Mouse (Mus musculus) gastrocnemius, adult 18-20 months (tissue): ENCODE measurements around the gene Lst1. TPM values are rescaled to one million over a fixed set of nuclear protein-coding genes. Genes with fewer than 3 reads are reported as not detected.
"Not testable (repeated sequence)": the region's sequence is repeated elsewhere in the genome, so short reads cannot be mapped to it uniquely, and the experiment has no call there.

Experiments used
- DNase-seq: peaks from one replicate; pipeline ENCODE4 v3.0.0; 2021; ENCODE audit warnings: low spot score
- long read RNA-seq, 2 experiments: library from polyadenylated mRNA; stranded (forward); transcript quantifications; one replicate each; pipeline ENCODE4 v2.0.0; 2021
- total RNA-seq, 2 experiments: library from RNA; stranded (reverse); gene quantifications; 2 replicates each; pipeline ENCODE4 v1.2.3; 2021

The Lst1 gene
- 1 to 10 TPM in 1 of 2 experiments, not detected in 1; 1.1 TPM for total RNA-seq
- long read RNA-seq, experiment 1, result 0 reads
- long read RNA-seq, experiment 2, result 0 reads

DNA sequence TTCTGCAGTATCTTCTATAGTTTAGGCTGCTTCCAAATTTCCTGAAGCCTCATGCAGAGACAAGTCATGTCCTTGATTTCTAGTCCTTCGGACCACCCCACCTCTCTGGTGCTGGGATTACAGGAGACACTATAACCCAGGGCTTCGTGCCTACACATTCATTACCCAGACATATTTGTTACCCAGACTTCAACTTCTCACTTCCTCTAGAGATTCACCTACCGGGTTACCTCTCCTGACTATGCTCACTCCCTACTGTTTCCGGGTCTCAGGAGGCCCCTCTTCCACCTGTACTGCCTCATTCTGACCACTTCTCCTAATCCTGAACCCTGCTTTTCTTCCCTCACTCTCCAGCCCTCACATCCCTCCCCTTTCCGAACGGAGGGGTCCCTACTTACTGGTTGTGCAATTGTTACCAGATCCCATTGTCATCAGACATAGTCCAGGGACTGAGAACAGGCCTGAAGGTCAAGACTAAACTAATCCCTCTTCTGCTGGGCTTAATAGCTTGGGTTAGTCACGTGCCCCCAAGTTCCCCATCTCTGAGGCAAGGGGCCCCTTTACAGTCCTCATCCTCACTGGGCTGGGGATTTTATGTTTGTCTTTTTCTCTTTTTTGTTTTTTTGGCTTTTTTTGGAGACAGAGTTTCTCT lies at the start of gene Lst1:
TSS of gene Lst1 (minus strand) at position 481 of the 652 bp plus-strand sequence.
- no peak for DNase-seq

DNA sequence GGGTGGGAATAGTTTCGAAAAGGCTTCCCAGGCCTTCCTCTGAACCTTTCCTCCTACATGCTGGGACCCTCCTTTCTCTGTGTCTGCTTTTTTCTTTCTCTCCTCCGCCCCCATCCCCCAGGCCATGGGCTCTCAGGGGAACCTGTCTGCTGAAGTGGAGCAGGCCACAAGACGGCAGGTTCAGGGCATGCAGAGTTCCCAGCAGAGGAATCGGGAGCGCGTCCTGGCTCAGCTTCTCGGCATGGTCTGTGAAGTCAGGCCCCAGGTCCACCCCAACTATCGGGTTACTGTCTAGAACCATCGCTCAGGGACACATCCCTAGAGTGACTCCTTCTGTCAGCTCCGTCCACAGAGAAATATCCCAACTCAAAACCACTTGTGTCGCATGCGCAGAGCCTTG lies 49.3 kb upstream of the Lst1 start:
- no peak for DNase-seq

DNA sequence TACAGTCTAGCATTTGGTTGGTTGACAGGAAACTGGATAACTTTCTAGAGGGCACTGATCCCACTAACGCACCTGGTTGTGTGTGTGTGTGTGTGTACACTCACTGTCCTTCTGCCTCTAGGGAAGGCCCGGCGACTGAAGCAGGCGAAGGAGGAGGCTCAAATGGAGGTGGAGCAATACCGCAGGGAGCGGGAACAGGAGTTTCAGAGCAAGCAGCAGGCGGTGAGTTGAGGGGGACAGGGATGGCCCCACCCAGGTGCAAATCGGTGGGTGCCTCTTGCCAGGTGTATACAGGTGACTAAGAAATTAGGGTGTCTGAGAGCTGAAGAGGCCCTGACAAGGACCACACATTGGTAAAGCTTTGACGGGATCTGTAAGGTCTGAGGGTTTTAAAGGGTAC lies 48.8 kb upstream of the Lst1 start:
- DNase-seq, result no peak

DNA sequence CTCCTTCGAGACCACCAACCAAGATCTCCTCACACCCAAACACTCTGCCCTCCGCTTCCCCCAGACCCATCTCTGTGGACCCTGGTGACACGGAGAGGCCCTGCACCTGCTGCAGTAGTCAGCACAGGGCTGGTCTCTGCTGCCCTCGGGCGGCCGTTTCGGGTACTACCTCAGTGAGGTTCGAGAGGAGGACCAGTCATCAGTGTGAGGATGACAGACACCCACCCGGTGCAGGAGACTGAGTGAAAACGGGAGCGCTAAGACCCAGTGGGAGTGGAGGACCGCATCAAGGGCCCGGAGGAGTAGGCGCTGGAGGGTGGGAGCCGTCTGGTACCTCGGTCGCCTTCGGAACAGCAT lies 48.1 kb upstream of the Lst1 start:
- DNase-seq, result peak; percentile 97

DNA sequence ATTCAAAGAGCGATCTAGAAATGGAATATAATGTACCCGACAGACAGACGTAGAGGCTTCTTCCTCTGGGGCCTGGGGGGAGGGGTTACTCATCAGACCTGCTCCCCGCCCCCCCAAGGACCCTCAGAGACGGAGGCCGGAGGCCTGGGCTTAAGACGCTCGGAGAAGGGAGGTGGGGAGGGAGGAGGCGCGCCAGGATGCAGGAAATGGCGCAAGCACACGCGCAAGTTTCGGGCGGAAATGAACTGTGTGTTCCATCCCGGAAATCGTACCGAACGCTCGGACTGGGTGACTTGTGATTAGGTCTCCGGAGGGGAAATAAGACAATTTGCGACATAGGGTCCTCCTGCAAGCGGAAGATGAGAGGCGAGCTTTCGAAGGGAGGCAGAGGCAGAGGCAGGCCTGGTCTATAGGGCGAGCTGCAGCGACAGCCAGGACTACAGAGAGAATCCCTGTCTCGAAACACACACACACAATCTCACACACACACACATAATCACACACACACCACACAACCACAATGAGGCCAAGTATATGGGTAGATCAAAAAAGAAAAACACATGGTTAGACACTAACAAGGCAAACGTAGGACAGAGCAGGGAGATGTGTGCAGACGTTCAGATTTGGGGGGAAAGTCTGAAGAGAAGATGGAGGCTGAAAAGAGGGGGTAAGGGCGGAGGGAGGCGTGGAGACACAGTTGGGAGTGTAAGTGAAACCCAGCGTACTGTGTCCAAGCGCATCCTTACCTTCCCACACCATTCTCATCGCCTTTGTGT lies 47.6 kb upstream of the Lst1 start, which contains the start of gene Nfkbil1:
TSS of gene Nfkbil1 (minus strand) at position 179 of the 776 bp plus-strand sequence.
- DNase-seq, result peak; percentile 91

DNA sequence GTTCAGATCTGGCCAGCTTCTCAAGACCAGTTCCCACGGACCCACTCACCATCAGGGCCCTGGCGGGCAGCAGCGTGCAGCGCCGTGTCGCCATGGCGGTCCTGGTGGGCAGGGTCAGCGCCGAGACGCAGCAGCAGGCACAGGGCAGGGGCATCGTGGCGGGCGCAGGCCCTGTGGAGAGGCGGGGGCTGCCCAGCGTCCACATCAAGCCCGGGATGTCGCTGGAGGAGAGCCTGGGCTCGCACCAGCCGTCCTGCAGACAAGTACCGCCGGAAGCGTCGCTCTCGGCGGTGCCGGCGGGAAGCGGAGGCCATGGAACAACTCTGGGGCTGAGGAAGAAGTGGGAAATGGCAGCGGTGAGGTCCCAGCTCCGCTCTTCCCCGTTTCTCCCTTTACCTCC lies 46.7 kb upstream of the Lst1 start:
- DNase-seq, result no peak

DNA sequence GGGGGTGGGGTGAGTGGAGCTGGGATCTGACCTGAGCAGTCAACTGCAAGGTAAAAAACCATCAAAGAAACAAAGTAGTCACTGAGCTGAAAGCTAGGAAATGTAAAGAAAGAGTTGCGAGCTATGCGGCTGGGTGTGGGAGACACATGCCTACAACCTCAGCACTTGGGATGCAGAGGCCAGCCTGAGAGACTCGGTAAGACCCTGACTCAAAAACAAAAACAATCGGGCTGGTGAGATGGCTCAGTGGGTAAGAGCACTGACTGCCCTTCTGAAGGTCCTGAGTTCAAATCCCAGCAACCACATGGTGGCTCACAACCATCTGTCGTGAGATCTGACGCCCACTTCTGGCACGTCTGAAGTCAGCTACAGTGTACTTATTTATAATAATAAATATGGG lies 45.9 kb upstream of the Lst1 start:
- DNase-seq, result not testable (repeated sequence)

DNA sequence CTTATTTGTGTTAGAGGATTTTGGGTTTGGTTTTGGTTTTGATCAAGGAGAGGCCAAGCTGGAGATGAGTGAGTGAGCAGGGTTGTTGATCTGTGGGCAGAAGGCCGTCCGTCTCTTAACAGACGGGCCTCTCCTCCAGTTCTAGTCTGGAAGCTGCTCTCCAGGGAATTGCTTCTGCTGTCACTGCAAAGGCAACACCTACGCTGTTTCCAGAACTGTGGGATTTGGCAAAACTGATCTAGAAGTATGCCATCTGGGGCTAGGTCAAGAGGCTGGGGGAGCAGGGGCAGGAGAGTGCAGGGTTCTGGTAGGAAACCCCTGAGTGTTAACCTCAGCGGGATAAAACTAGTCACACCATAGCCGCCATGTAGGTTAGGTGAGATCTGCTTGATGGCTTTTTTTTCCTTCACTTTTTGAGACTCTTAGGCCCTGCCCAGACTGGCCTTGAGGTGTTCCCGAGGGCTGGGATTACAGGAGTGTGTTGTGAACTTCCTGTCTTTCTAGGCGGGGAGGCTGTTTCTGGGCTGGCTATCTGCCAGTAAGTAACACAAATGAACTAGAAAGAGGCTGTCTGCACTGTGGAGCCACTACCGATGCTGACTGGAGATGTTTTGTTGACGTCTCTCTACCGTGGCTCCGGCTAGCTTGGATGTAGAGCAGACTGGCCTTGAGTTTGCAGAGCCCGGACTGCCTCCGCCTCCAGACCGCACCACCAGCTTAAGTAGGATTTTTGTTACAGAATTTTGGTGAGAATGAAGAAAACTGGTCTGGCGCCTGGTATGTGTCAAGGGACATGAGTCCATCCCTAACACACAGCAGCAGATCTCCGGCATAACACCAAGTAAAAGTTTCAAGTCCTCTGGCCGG lies 45.1 kb upstream of the Lst1 start, which contains the start of gene Atp6v1g2:
TSS of gene Atp6v1g2 (plus strand) at position 547 of the 867 bp plus-strand sequence.
- no peak for DNase-seq

DNA sequence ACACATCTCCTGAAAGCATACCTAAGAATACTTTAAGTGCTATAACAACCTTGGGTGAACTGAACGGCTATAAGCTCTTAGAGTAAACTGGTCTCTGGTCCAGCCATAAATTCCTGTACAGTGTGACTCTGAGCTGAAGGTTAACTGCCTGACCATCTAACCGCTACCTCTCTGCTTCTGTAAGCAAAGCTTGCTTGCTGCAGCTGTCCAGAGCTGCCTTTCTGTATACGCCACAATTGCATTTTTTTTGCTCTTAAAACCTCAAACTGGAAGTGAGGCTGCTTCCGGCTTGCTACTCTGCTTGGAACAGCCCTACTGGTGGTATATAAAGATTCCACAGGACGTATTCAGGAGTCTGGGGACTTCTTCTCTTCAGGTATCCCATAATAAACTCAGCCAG lies 44.4 kb upstream of the Lst1 start:
- DNase-seq, result no peak

DNA sequence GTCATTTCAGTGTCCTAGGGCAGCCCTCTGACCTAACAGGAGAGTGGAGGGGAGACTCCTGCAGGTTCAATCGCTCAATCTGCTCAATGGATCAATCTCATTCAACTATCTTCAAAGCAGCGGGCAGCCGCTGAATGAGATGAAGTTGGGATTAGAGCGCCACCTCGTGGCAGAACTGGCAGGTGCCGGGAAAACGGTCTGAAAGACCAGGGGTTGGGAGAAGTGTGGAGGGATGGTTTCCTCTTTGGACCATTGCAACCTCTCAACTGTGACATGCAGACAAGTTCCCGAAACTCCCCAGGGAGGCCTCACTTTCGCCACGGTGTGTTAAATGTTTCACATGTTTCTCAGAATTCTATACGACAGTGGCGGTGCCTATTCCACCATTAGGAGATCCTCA lies 43.8 kb upstream of the Lst1 start:
- peak; percentile 85 for DNase-seq

DNA sequence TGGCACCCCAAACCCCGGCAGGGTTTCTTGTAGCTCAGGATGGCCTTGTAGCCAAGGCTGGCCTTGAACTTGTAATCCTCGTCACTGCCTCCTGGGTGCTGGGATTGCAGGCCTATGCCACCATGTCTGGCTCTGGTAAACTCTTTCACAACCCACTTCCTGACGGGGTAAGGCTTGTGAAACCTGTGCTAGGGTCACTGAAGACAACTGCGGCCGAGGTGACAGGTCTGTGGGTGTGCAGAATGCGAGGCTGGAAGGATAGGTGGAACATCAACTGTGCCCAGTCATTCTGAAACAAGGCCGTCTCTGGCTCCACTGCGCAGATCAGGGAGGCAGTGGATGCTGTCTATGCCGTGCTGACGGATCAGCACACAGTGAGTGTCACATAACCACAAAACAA lies 42.8 kb upstream of the Lst1 start:
- DNase-seq, result no peak

DNA sequence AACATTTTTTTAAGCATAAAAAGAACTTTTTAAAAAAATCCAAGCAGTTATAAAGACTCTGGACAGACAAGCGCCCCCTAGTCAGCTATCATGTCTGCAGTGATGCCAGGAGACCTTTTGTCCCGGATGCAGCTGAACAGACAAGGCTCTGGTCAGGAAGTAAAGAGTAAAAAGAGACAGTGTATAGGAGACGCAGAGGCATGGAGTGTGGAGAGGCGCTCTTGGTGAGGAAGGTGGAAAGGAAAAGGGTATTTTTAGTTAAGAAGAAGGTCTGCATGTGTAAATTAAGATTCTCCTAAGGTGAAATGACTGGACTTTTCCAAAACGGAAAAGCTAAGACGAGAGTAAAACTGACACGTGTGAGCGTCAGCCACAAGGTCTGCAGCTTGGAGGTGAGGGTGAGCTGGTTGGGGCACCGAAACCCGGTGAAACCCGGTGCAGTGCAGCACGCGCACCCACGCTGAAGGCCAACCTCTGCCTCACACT lies 38.4 kb upstream of the Lst1 start:
- DNase-seq, result no peak

DNA sequence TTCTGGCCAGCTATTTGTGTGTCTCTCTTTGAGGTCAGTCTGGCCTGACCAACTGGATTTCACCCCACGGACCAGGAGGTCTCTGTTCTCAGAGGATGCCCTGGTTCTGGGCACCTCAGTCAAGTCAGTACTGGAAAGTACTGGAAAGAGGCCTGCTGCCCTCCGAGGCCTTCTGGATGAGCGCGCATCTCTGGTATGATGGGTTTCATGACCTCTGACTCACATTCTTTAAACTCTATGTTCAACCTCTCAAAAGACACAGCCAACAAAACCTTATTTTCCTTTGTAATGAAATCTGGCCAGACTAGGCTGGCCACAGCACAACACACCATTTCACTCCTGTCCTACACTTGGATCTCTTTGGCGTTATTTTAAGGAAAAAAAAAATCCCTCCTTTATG lies 37.2 kb upstream of the Lst1 start:
- DNase-seq, result no peak

DNA sequence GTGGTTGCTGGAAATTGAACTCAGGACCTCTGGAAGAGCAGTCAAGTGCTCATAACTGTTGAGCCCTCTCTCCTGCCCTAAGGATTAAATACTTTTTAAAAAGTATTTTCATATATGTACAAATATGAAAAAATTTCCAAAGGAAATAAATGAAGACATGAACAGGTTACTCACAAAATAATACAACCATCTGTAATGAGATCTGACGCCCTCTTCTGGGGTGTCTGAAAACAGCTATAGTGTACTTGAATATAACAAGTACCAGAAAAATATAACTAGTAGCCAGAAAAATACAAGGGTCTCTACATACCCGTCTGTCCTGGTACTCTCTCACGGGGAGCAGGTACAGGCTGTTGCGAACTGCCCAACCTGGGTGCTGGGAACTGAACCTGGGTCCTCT lies 36.4 kb upstream of the Lst1 start:
- DNase-seq, result no peak

DNA sequence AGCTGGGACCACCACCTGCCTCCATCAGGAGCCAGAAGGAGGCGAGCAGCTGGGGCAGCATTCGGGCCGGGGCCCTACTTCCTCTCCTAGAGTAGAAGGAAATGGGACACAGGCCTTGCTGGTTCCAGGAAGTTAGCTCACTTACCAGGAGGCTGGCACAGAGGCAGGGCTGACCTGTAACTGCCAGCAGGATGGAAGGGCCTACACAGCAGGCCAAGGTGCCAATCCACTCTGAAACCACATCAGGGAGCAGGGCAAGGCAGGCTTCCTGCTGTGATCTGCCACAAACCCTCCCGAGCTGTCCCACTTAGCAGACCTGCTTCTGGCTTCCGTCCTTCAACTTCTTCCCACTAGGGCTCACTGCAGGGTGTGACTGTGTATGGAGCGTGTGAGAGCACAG lies 34.1 kb upstream of the Lst1 start:
- no peak for DNase-seq

DNA sequence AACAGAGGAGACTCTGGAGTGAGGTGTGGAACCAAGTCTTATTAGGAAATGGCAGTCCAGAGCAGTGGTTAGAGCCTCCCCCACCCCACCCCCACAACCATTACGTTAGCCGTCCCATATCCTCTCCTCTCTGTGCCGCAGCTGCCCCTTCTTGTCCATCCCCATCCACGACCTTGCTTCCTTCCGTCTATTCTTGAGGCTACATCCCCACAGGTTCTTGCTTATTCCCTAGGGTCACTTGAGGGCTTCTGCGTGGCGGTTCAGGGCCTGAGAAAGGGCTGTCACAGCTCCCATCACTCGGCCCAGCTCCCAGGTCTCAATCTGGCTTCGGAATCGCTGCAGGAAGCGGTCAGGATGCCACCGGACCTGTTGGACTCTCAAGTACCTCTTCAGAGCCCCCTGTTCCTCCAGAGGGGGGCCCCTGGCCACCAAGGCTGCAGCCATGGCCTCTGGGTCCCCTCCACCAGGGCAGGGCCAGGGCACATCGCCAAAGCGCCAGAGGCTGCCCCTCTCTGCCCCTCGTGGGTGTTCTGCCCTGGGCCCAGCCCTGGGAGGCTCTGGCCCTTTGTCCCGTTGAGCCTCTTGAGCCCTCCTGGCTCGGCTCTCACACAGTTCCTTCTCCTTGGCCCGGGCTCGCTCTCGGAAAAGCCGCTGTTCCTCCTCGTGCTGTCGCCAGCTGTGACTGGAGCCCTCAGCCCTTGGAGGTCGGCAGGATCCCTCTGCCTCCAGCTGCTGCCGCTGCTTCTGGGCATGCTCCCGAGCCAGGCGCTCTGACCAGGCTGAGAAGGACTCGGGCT lies 32.1 kb upstream of the Lst1 start, which contains the start of gene Gm16181:
TSS of gene Gm16181 (plus strand) at position 679 of the 797 bp plus-strand sequence.
- DNase-seq, result no peak

DNA sequence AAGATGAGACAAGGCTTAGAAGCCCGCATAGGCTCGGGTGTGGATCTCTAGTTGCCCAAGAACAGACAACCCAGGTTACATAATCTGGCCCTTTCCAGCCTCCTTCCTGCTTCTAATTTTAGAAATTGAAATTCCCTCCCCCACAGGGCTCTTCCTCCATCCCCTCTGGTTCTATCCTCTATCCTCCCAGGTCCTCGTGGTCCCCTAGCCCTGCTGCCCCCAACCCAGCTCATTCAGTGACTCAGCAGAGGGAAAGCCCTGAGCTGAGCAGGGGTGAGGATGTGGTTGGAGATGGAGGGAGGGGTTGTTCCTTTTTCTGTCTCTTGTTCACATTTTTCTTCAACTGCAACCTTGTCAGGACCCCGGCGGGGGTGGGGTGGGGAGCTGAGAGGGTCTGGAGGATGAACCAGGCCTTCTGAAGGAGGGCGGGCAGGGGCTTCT lies 31.4 kb upstream of the Lst1 start:
- DNase-seq, result no peak

DNA sequence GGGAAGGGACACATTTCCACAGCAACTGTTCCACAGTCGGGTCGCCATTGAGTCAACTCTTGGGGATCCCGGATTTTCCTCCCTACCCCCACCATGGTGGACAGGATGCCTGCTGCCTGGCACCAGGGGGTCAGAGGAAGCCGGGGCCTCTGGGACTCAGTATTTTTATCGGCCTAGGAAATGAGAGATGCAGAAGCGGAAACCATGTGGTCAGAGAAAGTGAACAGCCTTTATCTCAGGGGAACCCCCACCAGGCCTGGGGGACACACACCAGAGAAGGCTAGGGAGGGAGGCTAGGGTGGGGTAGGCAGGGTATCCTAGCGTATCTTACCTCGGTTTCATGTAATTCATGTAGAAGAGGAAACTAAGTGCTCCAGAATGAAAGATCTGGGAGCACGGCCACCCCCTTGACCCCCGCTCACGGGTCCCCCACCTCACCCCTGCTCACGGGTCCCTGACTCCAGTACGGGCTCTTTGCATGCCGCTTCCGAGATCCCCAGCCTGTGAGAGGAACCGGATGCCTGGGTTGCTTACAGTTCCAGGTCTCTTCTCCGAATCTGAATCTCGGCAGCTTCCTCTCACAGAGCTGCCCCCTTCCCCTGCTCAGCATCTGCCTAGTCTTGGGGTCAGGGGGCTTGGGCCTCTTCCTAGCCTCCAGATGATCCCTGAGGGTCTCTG lies 30.4 kb upstream of the Lst1 start:
- no peak for DNase-seq

DNA sequence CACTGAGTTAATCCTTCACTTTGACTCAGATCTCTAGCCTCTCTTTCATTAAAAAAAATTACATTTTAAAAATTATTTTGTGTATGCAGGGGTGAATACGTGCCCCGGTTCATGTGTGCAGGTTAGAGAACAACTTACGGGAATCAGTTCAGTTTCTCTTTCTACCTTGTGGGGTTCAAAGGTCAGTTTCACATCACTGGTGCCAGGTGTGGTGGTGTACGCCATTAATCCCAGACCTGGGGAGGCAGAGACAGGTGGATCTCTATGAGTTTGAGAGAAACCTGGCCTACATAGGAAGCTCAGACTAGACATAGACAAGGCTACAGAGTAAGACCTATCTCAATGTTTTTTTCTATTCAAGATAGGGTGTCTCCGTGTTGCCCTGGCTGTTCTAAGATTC lies 24.8 kb upstream of the Lst1 start:
- DNase-seq, result no peak

DNA sequence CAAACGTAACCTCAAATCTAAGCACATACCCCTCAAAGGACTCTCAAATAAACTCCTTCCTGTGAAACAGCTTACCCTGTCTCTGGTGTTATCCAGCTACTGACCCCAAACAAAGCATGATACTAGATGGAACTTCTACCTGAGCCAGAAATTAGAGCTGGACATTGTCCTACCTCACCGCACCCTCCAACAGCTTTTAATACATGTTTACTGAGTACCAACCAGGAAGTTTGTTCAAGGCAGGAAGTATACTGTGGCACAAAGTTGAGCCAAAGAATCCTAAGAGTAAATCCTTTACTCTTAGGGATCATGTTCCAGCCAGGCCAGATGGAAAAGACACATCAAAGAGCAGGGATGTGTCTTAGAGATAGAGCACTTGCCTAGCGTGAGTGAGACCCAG lies 22.4 kb upstream of the Lst1 start:
- no peak for DNase-seq
